Mouse (Mus musculus) neutrophil, adult 5-6 weeks (primary cell): ENCODE measurements around the gene S100a13. TPM values are rescaled to one million over a fixed set of nuclear protein-coding genes. Genes with fewer than 3 reads are reported as not detected.

Source experiments
- ATAC-seq: fragments of 151-379, 151-347 bp; 2 replicates; pipeline ENCODE4 v1.8.0; 2017; ENCODE audit warnings: mild to moderate bottlenecking, moderate TSS enrichment; ENCODE audit not compliant: insufficient number of reproducible peaks, poor library complexity, low FRiP score, severe bottlenecking; ENCODE audit errors: extremely low read depth
- total RNA-seq: library from RNA; stranded (forward); fragments of 200-1000 nt; gene quantifications from 2 replicates; pipeline ENCODE4 v1.2.3, GENCODE M21; 2017

Gene S100a13
- total RNA-seq, 1 experiment from 2014 or later, result 35.1 TPM

DNA sequence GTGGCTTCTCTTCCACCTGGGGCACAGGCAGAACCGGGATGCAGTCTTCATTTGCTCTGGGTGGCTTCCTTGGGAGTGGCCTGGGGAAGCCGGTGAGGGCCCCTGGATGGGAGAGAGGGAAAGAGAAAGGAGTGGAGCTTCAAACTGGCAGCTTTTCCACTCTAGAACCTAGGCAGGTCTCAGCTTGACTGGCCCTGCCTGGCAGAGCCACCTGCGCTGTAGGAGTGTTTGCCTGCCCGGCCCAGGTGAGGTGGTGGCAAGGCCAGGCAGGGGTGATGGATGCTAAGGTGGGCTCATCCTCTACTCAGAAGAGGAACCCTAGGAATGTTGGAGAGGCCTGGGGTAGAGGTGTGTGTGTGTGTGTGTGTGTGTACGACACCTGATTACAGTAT is 23.7 kb downstream of the S100a13 start:
- ATAC-seq, result no peak

DNA sequence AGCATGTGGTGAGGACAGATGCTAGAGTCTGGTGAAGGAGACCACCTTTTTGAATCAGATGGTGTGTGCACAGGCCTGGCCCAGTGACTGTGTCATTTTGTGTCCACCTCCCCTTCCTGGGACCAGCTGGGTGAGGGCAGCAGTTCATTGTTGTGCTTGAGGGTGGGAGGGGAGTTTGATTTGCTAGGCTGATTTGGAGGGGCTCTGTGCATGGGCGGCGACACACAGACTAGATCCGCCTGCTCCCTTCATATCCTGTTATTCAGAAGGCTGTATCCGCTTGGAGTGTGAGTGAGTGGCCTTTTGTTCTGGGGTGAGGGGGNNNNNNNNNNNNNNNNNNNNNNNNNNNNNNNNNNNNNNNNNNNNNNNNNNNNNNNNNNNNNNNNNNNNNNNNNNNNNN is 26.7 kb downstream of the S100a13 start:
- no peak for ATAC-seq

DNA sequence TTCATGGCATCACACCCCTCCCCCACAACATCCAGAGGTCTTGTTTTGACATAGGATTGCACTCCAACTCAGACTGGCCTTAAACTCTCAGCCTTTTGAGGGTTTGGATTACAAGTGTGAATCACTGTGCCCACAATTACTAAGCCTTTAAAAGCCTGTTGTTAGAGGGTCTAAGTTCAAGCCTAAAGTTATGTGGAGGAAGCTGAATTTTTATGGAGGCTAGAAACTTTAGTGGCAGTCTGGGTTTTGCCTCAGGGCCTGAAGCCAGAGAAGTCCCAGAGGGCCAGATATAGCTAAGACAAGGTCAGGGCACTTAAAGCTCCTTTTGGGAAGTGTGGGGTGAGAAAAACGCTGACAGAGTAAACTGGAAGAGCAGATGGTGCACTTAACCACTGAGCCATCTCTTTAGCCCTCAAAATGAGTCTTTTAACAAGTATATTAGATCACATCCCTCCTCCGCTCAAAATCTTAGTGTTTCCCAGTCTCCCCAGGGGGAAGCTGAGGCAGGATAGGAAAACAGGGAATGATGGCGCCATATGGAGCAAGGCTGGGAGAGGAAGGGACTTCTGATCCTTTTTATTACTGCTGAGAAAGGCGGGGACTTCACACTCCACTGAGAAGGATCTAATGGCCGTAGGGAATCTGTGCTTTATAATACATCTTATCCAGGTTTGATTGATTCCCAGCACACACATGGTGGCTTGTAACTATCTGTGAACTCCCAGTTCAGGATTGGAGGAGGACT is 35.6 kb downstream of the S100a13 start:
- ATAC-seq, result no peak

DNA sequence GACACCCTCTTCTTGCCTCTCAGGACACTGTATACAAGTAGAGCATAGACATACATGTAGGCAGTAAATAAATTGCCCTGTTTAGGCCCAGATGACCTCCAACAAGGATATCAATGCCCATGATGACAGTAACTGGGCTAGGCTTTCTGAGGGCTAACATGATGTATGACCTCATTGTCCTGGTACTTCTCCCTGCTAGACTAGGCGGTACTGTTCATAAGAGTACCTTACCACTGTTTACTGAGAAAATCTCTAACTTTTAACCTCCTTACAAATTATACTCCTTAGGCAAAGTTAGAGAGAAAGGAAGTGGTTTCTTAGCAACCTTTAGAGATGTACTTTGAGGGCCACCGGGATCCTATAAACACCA is 36.2 kb downstream of the S100a13 start:
- no peak for ATAC-seq

DNA sequence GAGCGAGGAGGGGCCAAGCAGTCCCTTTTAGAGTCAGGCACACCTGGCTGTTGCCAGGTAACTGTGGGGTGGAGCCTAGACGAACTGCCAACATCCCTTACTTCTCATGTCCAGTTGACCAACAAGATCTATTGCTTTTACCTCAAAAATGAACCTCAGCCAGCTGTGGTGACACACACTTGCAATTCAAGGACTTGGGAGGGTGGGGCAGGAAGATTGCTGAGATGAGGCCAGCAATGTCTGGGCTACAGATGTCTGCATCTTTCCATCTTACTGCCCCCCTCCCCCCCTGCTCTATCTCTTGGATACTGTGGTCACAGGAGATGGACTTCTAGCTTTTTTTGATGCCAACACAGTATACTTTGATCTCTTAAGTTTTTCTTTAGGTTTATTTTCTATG is 38.0 kb downstream of the S100a13 start:
- no peak for ATAC-seq

DNA sequence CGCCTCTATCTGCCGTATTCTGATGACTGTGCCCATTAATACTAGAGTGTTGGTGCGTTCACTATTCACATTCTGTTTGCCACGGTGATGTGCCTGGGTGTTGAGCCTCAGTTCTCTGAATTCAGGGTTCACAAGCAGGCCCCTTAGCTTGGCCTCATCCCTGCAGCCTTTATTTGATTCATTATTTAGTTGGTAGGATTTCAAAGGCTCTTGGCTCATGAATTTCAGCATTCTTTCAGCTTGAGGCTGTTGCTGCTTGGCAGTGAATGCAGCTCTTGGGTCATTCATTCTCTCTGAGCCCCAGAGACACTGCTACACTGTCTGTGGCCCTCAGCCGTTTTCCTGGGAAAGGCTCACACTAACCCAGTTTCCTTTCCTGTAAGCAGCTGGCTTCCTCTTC is 41.7 kb downstream of the S100a13 start:
- no peak for ATAC-seq

DNA sequence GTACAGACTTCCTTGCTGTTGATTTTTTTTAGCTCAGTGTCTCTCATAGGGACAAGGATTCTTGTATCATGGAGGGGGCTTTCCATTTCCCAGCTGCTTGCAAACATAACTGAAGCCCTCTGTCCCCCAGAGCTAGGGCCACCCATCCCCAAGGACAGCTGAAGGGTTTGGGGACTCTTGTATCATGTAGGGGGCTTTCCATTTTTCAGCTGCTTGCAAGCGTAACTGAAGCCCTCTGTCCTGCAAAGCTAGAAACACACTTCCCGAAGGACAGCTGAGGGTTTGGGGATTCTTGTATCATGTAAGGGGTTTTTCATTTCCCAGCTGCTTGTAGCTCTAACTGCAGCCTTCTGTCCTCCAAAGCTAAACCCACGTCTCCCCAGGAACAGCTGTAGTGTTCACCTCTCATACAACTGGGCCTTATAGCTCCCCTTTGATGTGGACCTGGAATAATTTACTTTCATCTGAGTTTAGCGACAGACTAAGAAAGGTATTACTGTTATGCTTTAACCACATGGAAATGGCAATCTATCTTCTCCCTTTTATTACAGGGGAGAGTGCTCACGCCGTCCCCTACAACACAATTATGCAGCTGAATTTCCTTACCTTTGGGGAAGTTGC is 45.9 kb downstream of the S100a13 start, which contains the start of gene S100a3:
TSS of gene S100a3 (plus strand) at position 571 of the 621 bp plus-strand sequence.
- no peak for ATAC-seq

Other genes with a start within 250 kb of the S100a13 start
- gene Dennd4b, start 249.2 kb upstream of the S100a13 start, total RNA-seq, result 59.8 and 70.4 TPM in 2 replicates
- gene Gatad2b, start 221.3 kb upstream of the S100a13 start, total RNA-seq, result 56.0 and 64.1 TPM in 2 replicates
- 0.35 and 2.7 TPM in 2 replicates for gene Slc27a3, start 124.5 kb upstream of the S100a13 start, total RNA-seq
- 17.3 and 23.2 TPM in 2 replicates for gene Ints3, start 80.8 kb upstream of the S100a13 start, total RNA-seq
- gene Npr1, start 48.6 kb upstream of the S100a13 start, total RNA-seq, result 0.12 TPM in 1 of 2 replicates, not detected in the other
- gene Ilf2, start 38.3 kb upstream of the S100a13 start, total RNA-seq, result 64.5 and 67.2 TPM in 2 replicates
- gene Snapin, start 23.4 kb upstream of the S100a13 start, total RNA-seq, result 41.6 and 45.4 TPM in 2 replicates
- 101 and 106 TPM in 2 replicates for gene Chtop, start 4.9 kb upstream of the S100a13 start, total RNA-seq
- gene S100a1, start within 50 bp of the S100a13 start, total RNA-seq, result 11.2 and 13.0 TPM in 2 replicates
- gene S100a14, start 12.4 kb downstream of the S100a13 start, total RNA-seq, result 1.6 and 2.0 TPM in 2 replicates
- gene S100a16, start 22.8 kb downstream of the S100a13 start, total RNA-seq, result not detected in 2 replicates
- gene S100a3, start 46.1 kb downstream of the S100a13 start, total RNA-seq, result 1.4 and 2.3 TPM in 2 replicates
- gene S100a2, start 75.8 kb downstream of the S100a13 start, total RNA-seq, result not detected in 2 replicates
- gene Gm42674, start 87.5 kb downstream of the S100a13 start, total RNA-seq, result not detected in 2 replicates
- 88.4 and 95.9 TPM in 2 replicates for gene S100a4, start 89.3 kb downstream of the S100a13 start, total RNA-seq
- not detected in 2 replicates for gene S100a5, start 94.1 kb downstream of the S100a13 start, total RNA-seq
- gene S100a6, start 98.4 kb downstream of the S100a13 start, total RNA-seq, result 1,146 and 1,580 TPM in 2 replicates
- gene S100a7a, start 139.6 kb downstream of the S100a13 start, total RNA-seq, result 0.81 and 1.1 TPM in 2 replicates
- gene S100a8, start 154.5 kb downstream of the S100a13 start, total RNA-seq, result 8,742 and 9,143 TPM in 2 replicates
- 13,076 and 15,649 TPM in 2 replicates for gene S100a9, start 181.3 kb downstream of the S100a13 start, total RNA-seq
- gene Pglyrp4, start 212.5 kb downstream of the S100a13 start, total RNA-seq, result 5.4 and 6.2 TPM in 2 replicates